Mouse (Mus musculus) embryonic fibroblast, embryonic 13.5 days (primary cell): ENCODE data around the gene Tbx6.

Experiments used
- CTCF ChIP-seq: IDR thresholded peaks from 2 replicates; pipeline ENCODE4 v1.5.1; 2011; ENCODE audit warnings: mild to moderate bottlenecking, control low read depth, low read length, moderate library complexity, borderline replicate concordance; ENCODE audit not compliant: insufficient read depth
- POLR2A ChIP-seq: IDR thresholded peaks from 2 replicates; pipeline ENCODE4 v1.6.1; 2011; ENCODE audit warnings: low read depth, mild to moderate bottlenecking, control low read depth, low read length, moderate library complexity

GRCm38 (mm10) chr7:126825403-126825802 lies 44.1 kb downstream of the Tbx6 start:
- TF ChIP-seq CTCF (no peak), POLR2A (no peak)
